Mouse (Mus musculus) stomach, embryonic 14.5 days (tissue): ENCODE measurements around the gene A030003K21Rik. TPM values are rescaled to one million over a fixed set of nuclear protein-coding genes. Genes with fewer than 3 reads are reported as not detected.
"Not testable (repeated sequence)": the region's sequence is repeated elsewhere in the genome, so short reads cannot be mapped to it uniquely, and the experiment has no call there.

Source experiments
- ATAC-seq: fragments of 200-750 bp; cut with Nextera tagmentation; 2 replicates; pipeline ENCODE4 v1.8.0; 2017; ENCODE audit warnings: low read depth, moderate TSS enrichment; ENCODE audit not compliant: insufficient number of reproducible peaks, insufficient read depth, low FRiP score
- H3K27ac ChIP-seq: fragments of 300-500 bp; sonication (generic); 2 replicates; pipeline ENCODE4 v1.5.1; 2014; ENCODE audit warnings: mild to moderate bottlenecking, low read length, moderate library complexity, mixed read lengths
- H3K27me3 ChIP-seq: fragments of 300-500 bp; sonication (generic); 2 replicates; pipeline ENCODE4 v1.6.1; 2014; ENCODE audit warnings: low read length, control low read depth, mixed read lengths; ENCODE audit not compliant: control insufficient read depth, insufficient read depth
- H3K36me3 ChIP-seq: fragments of 300-500 bp; sonication (generic); 2 replicates; pipeline ENCODE4 v1.6.1; 2014; ENCODE audit warnings: mild to moderate bottlenecking, control low read depth, low read length, moderate library complexity, mixed read lengths; ENCODE audit not compliant: control insufficient read depth, insufficient read depth
- H3K4me1 ChIP-seq: fragments of 300-500 bp; sonication (generic); 2 replicates; pipeline ENCODE4 v1.6.1; 2014; ENCODE audit warnings: low read length, control low read depth, mixed read lengths; ENCODE audit not compliant: control insufficient read depth, insufficient read depth
- H3K4me2 ChIP-seq: fragments of 300-500 bp; sonication (generic); replicated peaks from 2 replicates; pipeline ENCODE4 v1.6.1; 2014; ENCODE audit warnings: low read depth, low read length, control low read depth
- H3K4me3 ChIP-seq: fragments of 300-500 bp; sonication (generic); 2 replicates; pipeline ENCODE4 v1.5.1; 2014; ENCODE audit warnings: low read depth, low read length, control low read depth
- H3K9ac ChIP-seq: fragments of 300-500 bp; sonication (generic); replicated peaks from 2 replicates; pipeline ENCODE4 v1.6.1; 2014; ENCODE audit warnings: low read depth, mild to moderate bottlenecking, control low read depth, low read length, moderate library complexity, mixed read lengths
- H3K9me3 ChIP-seq: fragments of 300-500 bp; sonication (generic); 2 replicates; pipeline ENCODE4 v1.6.1; 2016; ENCODE audit warnings: low read depth, low read length, control low read depth; ENCODE audit not compliant: control insufficient read depth
- WGBS: fragments of 180-500 bp; shearing (Covaris S2); extraction: QIAGEN DNeasy Blood & Tissue Kit; methylation state at CpG from one replicate; pipeline ENCODE4 v1.1.7; 2014; 5-methylcytosine and 5-hydroxymethylcytosine counted together
- polyA plus RNA-seq: library from polyadenylated mRNA; unstranded; fragments of >200 nt; fragmentation: Nextera tagmentation; extraction: Ambion mirVana; gene quantifications from 2 replicates; pipeline ENCODE4 v1.2.1, GENCODE M21; 2014

Gene A030003K21Rik
- polyA plus RNA-seq, 1 experiment from 2014 or later, result not detected

- H3K27me3 ChIP-seq, result no peaks in the 10 kb centered on the region
- no peaks in the 10 kb centered on the region for H3K36me3 ChIP-seq
- H3K4me2 ChIP-seq, result no peak overlapping the region
- WGBS, result 43% methylated on average over 6 of the region's 6 CpGs
- H3K4me3 ChIP-seq, result no peak overlapping the region
- no peaks in the 10 kb centered on the region for H3K4me1 ChIP-seq
- H3K9me3 ChIP-seq, result no peaks in the 10 kb centered on the region
- no peak for ATAC-seq
- no peak overlapping the region for H3K27ac ChIP-seq
- H3K9ac ChIP-seq, result no peak overlapping the region
Observed at GRCm38 (mm10) chr1:82973901-82974300, 30.7 kb upstream of the A030003K21Rik start.

GRCm38 (mm10) chr1:82973244-82973643, 30.1 kb upstream of the A030003K21Rik start:
- Histone ChIP-seq H3K36me3 (no peaks in the 10 kb centered on the region), H3K9ac (no peak overlapping the region), H3K4me2 (no peak overlapping the region), H3K9me3 (no peaks in the 10 kb centered on the region), H3K27ac (no peak overlapping the region), H3K27me3 (no peaks in the 10 kb centered on the region), H3K4me3 (no peak overlapping the region), H3K4me1 (no peaks in the 10 kb centered on the region)
- ATAC-seq, result no peak
- 88% methylated on average over 1 of the region's 1 CpGs for WGBS

DNA sequence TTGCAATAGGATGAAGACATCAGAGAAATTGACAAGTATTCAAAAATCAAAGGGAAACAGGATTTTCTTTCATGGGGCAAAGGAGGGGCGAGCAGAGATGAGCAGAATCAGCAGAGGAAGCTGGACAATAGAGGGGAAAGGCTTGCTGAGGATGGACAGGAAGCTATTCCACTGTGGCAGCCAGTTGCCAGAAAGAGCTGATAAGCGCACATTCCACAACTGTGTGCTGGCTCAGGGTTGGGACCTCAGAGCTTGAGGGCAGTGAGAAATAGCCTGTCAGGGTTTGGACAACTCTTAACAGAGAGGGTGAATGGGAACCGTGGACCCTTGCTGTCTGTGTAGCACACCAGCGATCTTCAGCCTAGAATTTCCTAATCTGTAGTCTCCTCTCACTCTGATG, 28.9 kb upstream of the A030003K21Rik start:
- H3K4me1 ChIP-seq, result no peaks in the 10 kb centered on the region
- ATAC-seq, result no peak
- no peak overlapping the region for H3K4me2 ChIP-seq
- no peak overlapping the region for H3K27ac ChIP-seq
- WGBS, result 35% methylated on average over 4 of the region's 4 CpGs
- H3K9ac ChIP-seq, result no peak overlapping the region
- no peak overlapping the region for H3K4me3 ChIP-seq
- no peaks in the 10 kb centered on the region for H3K36me3 ChIP-seq
- no peaks in the 10 kb centered on the region for H3K9me3 ChIP-seq
- H3K27me3 ChIP-seq, result no peaks in the 10 kb centered on the region

DNA sequence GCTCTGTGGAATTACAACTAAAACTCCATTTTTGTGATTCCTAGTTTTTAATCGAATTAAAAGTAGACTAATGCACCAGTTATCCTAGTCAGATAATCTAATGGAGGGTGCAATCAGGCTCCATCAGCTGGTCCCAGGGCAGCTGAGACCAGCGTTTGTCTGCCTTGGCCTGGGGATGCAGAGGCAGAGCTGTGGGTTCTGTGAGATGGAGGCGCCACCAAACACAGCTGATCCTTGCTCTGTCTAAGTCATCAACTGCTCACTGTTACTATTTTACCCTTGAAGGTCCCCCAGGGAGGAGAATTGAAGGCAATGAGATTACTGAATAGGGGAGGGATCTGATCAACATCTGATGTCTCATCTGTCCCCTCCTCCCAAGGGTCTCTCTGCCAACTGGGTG, 23.2 kb upstream of the A030003K21Rik start:
- WGBS, result 66% methylated on average over 3 of the region's 3 CpGs
- no peaks in the 10 kb centered on the region for H3K9me3 ChIP-seq
- no peak for ATAC-seq
- no peak overlapping the region for H3K9ac ChIP-seq
- H3K27me3 ChIP-seq, result no peaks in the 10 kb centered on the region
- no peak overlapping the region for H3K27ac ChIP-seq
- no peaks in the 10 kb centered on the region for H3K36me3 ChIP-seq
- H3K4me1 ChIP-seq, result no peaks in the 10 kb centered on the region
- H3K4me3 ChIP-seq, result no peak overlapping the region
- H3K4me2 ChIP-seq, result no peak overlapping the region

GRCm38 (mm10) chr1:82959870-82960385, 16.7 kb upstream of the A030003K21Rik start, which contains the start of gene Gm47955:
Gene Gm47955, plus strand, starts transcription at chr1:82960286.
- H3K27ac ChIP-seq, result no peak within 1 kb of the TSS
- no peaks in the 10 kb centered on the region for H3K27me3 ChIP-seq
- 82% methylated on average over 11 of the region's 11 CpGs for WGBS
- H3K36me3 ChIP-seq, result no peaks in the 10 kb centered on the region
- H3K4me1 ChIP-seq, result no peaks in the 10 kb centered on the region
- H3K4me3 ChIP-seq, result no peak within 1 kb of the TSS
- H3K9ac ChIP-seq, result no peak within 1 kb of the TSS
- H3K4me2 ChIP-seq, result no peak within 1 kb of the TSS
- ATAC-seq, result no peak
- no peaks in the 10 kb centered on the region for H3K9me3 ChIP-seq

DNA sequence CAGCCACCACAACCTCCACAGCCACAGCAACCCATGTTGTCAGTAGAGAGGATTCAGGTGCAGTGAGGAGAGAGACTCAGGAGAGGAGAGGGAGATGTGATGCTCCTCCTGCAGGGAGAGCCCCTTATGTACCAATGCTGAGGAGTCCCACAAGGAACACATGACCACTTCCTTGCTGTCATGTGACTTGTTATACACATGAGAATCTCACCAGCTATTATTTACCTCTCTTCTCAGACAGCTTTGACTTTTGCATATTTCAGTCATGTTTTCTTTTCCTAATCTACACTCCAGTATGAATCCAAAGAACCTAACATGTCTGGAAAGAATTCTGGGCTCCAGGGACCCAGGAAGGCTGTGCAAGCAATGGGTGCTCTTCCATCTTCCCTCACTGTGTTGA, 12.7 kb upstream of the A030003K21Rik start, which contains the start of gene Gm7544:
Gm7544 (minus strand) TSS at position 101 of the 400 bp plus-strand sequence.
- H3K4me3 ChIP-seq, H3K36me3 ChIP-seq, H3K9me3 ChIP-seq, H3K4me2 ChIP-seq, H3K27ac ChIP-seq, H3K27me3 ChIP-seq, ATAC-seq, H3K9ac ChIP-seq, H3K4me1 ChIP-seq: not testable (repeated sequence)

- no peak overlapping the region for H3K27ac ChIP-seq
- H3K9ac ChIP-seq, result no peak overlapping the region
- no peaks in the 10 kb centered on the region for H3K9me3 ChIP-seq
- H3K27me3 ChIP-seq, result no peaks in the 10 kb centered on the region
- 89% methylated on average over 2 of the region's 2 CpGs for WGBS
- H3K4me1 ChIP-seq, result no peaks in the 10 kb centered on the region
- H3K4me2 ChIP-seq, result no peak overlapping the region
- no peak for ATAC-seq
- no peaks in the 10 kb centered on the region for H3K36me3 ChIP-seq
- H3K4me3 ChIP-seq, result no peak overlapping the region
Observed at GRCm38 (mm10) chr1:82948601-82949000, 5.4 kb upstream of the A030003K21Rik start.

DNA sequence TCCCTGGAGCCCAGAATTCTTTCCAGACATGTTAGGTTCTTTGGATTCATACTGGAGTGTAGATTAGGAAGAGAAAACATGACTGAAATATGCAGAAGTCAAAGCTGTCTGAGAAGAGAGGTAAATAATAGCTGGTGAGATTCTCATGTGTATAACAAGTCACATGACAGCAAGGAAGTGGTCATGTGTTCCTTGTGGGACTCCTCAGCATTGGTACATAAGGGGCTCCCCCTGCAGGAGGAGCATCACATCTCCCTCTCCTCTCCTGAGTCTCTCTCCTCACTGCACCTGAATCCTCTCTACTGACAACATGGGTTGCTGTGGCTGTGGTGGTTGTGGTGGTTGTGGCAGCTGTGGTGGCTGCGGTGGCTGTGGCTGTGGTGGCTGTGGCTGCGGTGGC, 2.8 kb upstream of the A030003K21Rik start:
- H3K27ac ChIP-seq, ATAC-seq, H3K4me2 ChIP-seq, H3K9me3 ChIP-seq, H3K4me1 ChIP-seq, H3K27me3 ChIP-seq, H3K9ac ChIP-seq, H3K36me3 ChIP-seq, H3K4me3 ChIP-seq: not testable (repeated sequence)
- 100% methylated on average over 2 of the region's 2 CpGs for WGBS

GRCm38 (mm10) chr1:82942505-82942904, 683 bp downstream of the A030003K21Rik start:
- WGBS, result 61% methylated on average over 1 of the region's 2 CpGs
- not testable (repeated sequence) for H3K9ac ChIP-seq, H3K4me3 ChIP-seq, H3K4me1 ChIP-seq, ATAC-seq, H3K27ac ChIP-seq, H3K9me3 ChIP-seq, H3K36me3 ChIP-seq, H3K27me3 ChIP-seq, H3K4me2 ChIP-seq
